Mouse (Mus musculus): ENCODE results near the gene Pip4k2b. TPM values are rescaled to one million over a fixed set of nuclear protein-coding genes. Genes with fewer than 3 reads are reported as not detected.

Gene Pip4k2b
- polyA plus RNA-seq, 1 experiment from 2014 or later: 4.4 TPM

GRCm38 (mm10) chr11:97779968-97780701, 35.6 kb upstream of the Pip4k2b start:
- H3K36me3 ChIP-seq (ENCODE audit: control insufficient read depth, insufficient read depth, low read length): peaks cover 31% of the 10 kb centered on the region
- peaks cover 21% of the 10 kb centered on the region for H3K4me1 ChIP-seq (ENCODE audit: control insufficient read depth, insufficient read depth, low read depth, low read length)
- H3K4me2 ChIP-seq (ENCODE audit: low read length): no peak overlapping the region; the same call in 1 of the 2 replicates
- no peaks in the 10 kb centered on the region for H3K27me3 ChIP-seq (replicated peaks; ENCODE audit: control insufficient read depth, insufficient read depth, low read length)
- 0 out of 2 replicates have a peak overlapping the region, but pooled peaks have one; percentile 6 for H3K9ac ChIP-seq (ENCODE audit: low read depth, low read length)
- no peak overlapping the region for H3K27ac ChIP-seq (ENCODE audit: low read depth, low read length)
- WGBS: 78% methylated on average over 2 of the region's 2 CpGs
- no peak overlapping the region for H3K4me3 ChIP-seq (ENCODE audit: low read length)
- no peaks in the 10 kb centered on the region for H3K9me3 ChIP-seq (ENCODE audit: control insufficient read depth, low read length)
- ATAC-seq: no peak

DNA sequence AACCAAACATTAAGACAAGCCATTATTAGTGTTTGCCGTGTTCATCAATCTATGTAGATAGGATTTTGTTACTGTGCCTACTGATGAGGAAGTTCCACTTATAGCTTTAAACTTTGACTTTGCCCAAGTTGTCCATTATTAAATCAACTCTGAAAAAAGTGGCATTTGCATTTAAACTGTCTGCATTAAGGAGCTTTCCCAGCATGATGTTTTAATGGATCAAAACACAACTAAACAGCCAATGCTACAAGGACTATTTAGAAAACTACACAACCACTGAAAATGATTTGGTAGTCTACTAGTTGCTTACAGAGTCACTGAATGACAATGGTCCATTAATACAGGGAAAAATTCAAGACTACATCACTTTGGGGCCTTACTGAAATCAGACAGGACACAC, 34.4 kb upstream of the Pip4k2b start:
- Histone ChIP-seq H3K4me2 (ENCODE audit: low read length) (no peak overlapping the region), H3K9me3 (ENCODE audit: control insufficient read depth, low read length) (no peaks in the 10 kb centered on the region), H3K9ac (ENCODE audit: low read depth, low read length) (no peak overlapping the region), H3K27ac (ENCODE audit: low read depth, low read length) (no peak overlapping the region), H3K4me1 (ENCODE audit: control insufficient read depth, insufficient read depth, low read depth, low read length) (peaks cover 21% of the 10 kb centered on the region), H3K27me3 (replicated peaks; ENCODE audit: control insufficient read depth, insufficient read depth, low read length) (no peaks in the 10 kb centered on the region), H3K36me3 (ENCODE audit: control insufficient read depth, insufficient read depth, low read length) (peaks cover 31% of the 10 kb centered on the region), H3K4me3 (ENCODE audit: low read length) (no peak overlapping the region)
- ATAC-seq: no peak
- 91% methylated on average over 1 of the region's 1 CpGs for WGBS

DNA sequence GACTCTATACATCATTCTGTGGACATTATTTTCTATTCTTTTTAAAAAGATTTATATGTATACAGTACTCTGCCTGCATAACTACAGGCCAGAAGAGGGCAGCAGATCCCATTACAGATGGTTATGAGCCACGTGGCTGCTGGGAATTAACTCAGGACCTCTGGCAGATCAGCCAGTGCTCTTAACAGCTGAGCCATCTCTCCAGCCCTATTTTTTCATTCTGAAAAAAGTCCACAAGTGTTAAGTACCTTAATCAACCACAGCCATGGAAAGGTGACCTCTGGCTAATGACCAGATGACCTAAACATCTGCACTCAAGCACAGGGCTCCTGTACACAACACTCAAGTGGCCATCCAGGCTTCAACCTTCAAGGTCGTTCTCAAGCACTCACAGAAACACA, 32.6 kb upstream of the Pip4k2b start:
- no peak overlapping the region for H3K4me2 ChIP-seq (ENCODE audit: low read length)
- H3K9me3 ChIP-seq (ENCODE audit: control insufficient read depth, low read length): no peaks in the 10 kb centered on the region
- no peak for ATAC-seq
- H3K4me1 ChIP-seq (ENCODE audit: control insufficient read depth, insufficient read depth, low read depth, low read length): peaks cover 15% of the 10 kb centered on the region
- 44% methylated on average over 2 of the region's 2 CpGs for WGBS
- no peak overlapping the region for H3K9ac ChIP-seq (ENCODE audit: low read depth, low read length)
- peaks cover 31% of the 10 kb centered on the region for H3K36me3 ChIP-seq (ENCODE audit: control insufficient read depth, insufficient read depth, low read length)
- H3K4me3 ChIP-seq (ENCODE audit: low read length): no peak overlapping the region
- H3K27ac ChIP-seq (ENCODE audit: low read depth, low read length): no peak overlapping the region
- no peaks in the 10 kb centered on the region for H3K27me3 ChIP-seq (replicated peaks; ENCODE audit: control insufficient read depth, insufficient read depth, low read length)

GRCm38 (mm10) chr11:97776497-97777128, 32.1 kb upstream of the Pip4k2b start:
- H3K27ac ChIP-seq (ENCODE audit: low read depth, low read length): no peak overlapping the region
- peaks cover 31% of the 10 kb centered on the region for H3K36me3 ChIP-seq (ENCODE audit: control insufficient read depth, insufficient read depth, low read length)
- WGBS: 66% methylated on average over 5 of the region's 5 CpGs
- no peak overlapping the region for H3K4me3 ChIP-seq (ENCODE audit: low read length)
- no peak overlapping the region for H3K4me2 ChIP-seq (ENCODE audit: low read length)
- H3K9me3 ChIP-seq (ENCODE audit: control insufficient read depth, low read length): no peaks in the 10 kb centered on the region
- no peaks in the 10 kb centered on the region for H3K27me3 ChIP-seq (replicated peaks; ENCODE audit: control insufficient read depth, insufficient read depth, low read length)
- peaks cover 15% of the 10 kb centered on the region for H3K4me1 ChIP-seq (ENCODE audit: control insufficient read depth, insufficient read depth, low read depth, low read length)
- no peak overlapping the region for H3K9ac ChIP-seq (ENCODE audit: low read depth, low read length)
- no peak; the same call in 1 of the 2 replicates for ATAC-seq

DNA sequence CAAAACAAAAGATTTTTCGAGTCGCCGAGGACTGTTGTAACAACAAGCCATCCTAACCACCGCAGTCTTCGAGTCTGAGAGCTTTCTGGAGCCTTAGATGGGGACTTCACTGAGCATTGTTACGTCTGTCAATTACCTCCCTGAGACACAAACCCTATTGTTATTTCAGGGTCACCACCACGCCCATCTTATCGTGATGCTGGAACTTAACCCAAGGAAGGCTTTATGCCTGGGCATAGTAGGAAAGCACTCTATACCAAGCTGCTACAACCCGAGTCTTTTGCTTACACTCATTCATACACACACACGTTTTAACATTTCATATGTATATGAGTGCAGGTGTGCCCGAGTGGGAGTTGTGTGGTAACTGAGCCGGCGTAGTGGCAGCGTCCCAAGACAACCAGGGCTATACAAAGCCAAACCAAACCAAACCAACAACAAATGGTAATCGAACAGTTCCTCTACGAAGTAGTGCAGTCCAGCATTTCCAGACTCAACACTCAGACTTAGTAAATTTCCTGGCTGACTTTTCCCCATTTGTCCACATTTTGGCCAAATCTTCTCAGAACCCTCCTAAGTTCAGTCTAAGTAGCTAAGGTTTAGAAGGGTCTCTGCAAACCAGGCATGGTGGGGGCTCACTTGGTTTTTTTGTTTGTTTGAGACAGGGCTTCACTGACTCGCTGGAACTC, 31.4 kb upstream of the Pip4k2b start, which contains the start of gene 1700001P01Rik:
Gene 1700001P01Rik, minus strand, starts transcription at position 111 of the 689 bp plus-strand sequence.
- peaks cover 10% of the 10 kb centered on the region for H3K4me1 ChIP-seq (ENCODE audit: control insufficient read depth, insufficient read depth, low read depth, low read length)
- WGBS: 39% methylated on average over 17 of the region's 17 CpGs
- H3K9me3 ChIP-seq (ENCODE audit: control insufficient read depth, low read length): no peaks in the 10 kb centered on the region
- H3K27me3 ChIP-seq (replicated peaks; ENCODE audit: control insufficient read depth, insufficient read depth, low read length): no peaks in the 10 kb centered on the region
- no peak within 1 kb of the TSS for H3K4me3 ChIP-seq (ENCODE audit: low read length)
- peaks cover 31% of the 10 kb centered on the region for H3K36me3 ChIP-seq (ENCODE audit: control insufficient read depth, insufficient read depth, low read length)
- H3K27ac ChIP-seq (ENCODE audit: low read depth, low read length): no peak within 1 kb of the TSS
- H3K9ac ChIP-seq (ENCODE audit: low read depth, low read length): no peak within 1 kb of the TSS
- H3K4me2 ChIP-seq (ENCODE audit: low read length): no peak within 1 kb of the TSS
- ATAC-seq: no peak

GRCm38 (mm10) chr11:97775186-97775585, 30.7 kb upstream of the Pip4k2b start:
- WGBS: 74% methylated on average over 13 of the region's 13 CpGs
- H3K36me3 ChIP-seq (ENCODE audit: control insufficient read depth, insufficient read depth, low read length): peaks cover 29% of the 10 kb centered on the region
- ATAC-seq: peak; percentile 58; the same call in 1 of the 2 replicates

DNA sequence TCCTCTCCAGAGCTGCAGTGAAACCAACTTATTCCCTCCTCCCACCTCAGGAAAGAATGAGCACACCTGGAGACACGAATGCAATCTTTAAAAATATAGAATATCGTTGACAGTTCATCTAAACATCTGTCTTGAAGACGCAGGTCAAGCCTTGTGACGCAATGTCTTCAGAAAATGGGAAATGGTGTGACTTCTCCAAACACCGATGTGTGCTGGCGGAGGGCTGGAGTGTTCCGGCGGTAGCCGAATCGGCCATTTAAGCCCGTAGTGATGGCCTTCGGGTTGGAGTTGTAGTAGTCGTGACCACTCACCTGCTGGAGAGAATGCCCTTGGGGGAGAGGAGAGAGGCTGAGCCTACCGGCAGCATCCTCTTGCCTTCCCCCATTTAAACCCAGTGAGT, 26.9 kb upstream of the Pip4k2b start:
- Histone ChIP-seq H3K9ac (ENCODE audit: low read depth, low read length) (no peak overlapping the region), H3K4me2 (ENCODE audit: low read length) (no peak overlapping the region), H3K9me3 (ENCODE audit: control insufficient read depth, low read length) (no peaks in the 10 kb centered on the region), H3K36me3 (ENCODE audit: control insufficient read depth, insufficient read depth, low read length) (no peaks in the 10 kb centered on the region; the same call in none of the 2 replicates), H3K27ac (ENCODE audit: low read depth, low read length) (no peak overlapping the region), H3K4me1 (ENCODE audit: control insufficient read depth, insufficient read depth, low read depth, low read length) (no peaks in the 10 kb centered on the region), H3K27me3 (replicated peaks; ENCODE audit: control insufficient read depth, insufficient read depth, low read length) (no peaks in the 10 kb centered on the region), H3K4me3 (ENCODE audit: low read length) (no peak overlapping the region)
- WGBS: 83% methylated on average over 14 of the region's 14 CpGs
- ATAC-seq: no peak

More at GRCm38 (mm10) chr11:97775186-97775585, 30.7 kb upstream of the Pip4k2b start:
- no peak overlapping the region for H3K4me3 ChIP-seq (ENCODE audit: low read length)
- no peak overlapping the region for H3K27ac ChIP-seq (ENCODE audit: low read depth, low read length)
- no peaks in the 10 kb centered on the region for H3K9me3 ChIP-seq (ENCODE audit: control insufficient read depth, low read length)
- no peaks in the 10 kb centered on the region for H3K27me3 ChIP-seq (replicated peaks; ENCODE audit: control insufficient read depth, insufficient read depth, low read length)
- H3K9ac ChIP-seq (ENCODE audit: low read depth, low read length): no peak overlapping the region
- no peak overlapping the region for H3K4me2 ChIP-seq (ENCODE audit: low read length)
- peaks cover 3% of the 10 kb centered on the region for H3K4me1 ChIP-seq (ENCODE audit: control insufficient read depth, insufficient read depth, low read depth, low read length)

DNA sequence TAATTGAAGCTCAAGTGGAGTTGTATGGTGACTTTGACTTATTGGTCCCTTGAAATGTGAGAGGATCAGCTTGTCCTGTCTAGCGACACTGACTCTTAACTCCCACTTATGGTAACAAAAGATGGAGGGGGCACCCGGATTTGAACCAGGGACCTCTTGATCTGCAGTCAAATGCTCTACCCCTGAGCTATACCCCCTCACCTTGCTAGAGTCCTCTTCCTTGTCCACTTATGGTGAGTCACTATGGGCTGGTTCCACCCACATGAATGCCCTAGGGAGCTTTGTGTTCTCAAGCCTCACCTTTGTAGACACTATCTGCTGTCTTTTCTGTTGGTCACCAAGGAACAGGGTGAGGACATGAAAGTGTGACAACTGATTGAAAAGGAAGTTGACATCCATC, 25.2 kb upstream of the Pip4k2b start:
- H3K27me3 ChIP-seq (replicated peaks; ENCODE audit: control insufficient read depth, insufficient read depth, low read length): no peaks in the 10 kb centered on the region
- WGBS: 34% methylated on average over 2 of the region's 2 CpGs
- H3K36me3 ChIP-seq (ENCODE audit: control insufficient read depth, insufficient read depth, low read length): no peaks in the 10 kb centered on the region; the same call in 1 of the 2 replicates
- H3K4me2 ChIP-seq (ENCODE audit: low read length): no peak overlapping the region
- no peak overlapping the region for H3K27ac ChIP-seq (ENCODE audit: low read depth, low read length)
- peaks cover 9% of the 10 kb centered on the region for H3K4me1 ChIP-seq (ENCODE audit: control insufficient read depth, insufficient read depth, low read depth, low read length)
- no peaks in the 10 kb centered on the region for H3K9me3 ChIP-seq (ENCODE audit: control insufficient read depth, low read length)
- ATAC-seq: no peak
- H3K9ac ChIP-seq (ENCODE audit: low read depth, low read length): no peak overlapping the region
- H3K4me3 ChIP-seq (ENCODE audit: low read length): no peak overlapping the region
